Mouse (Mus musculus): ENCODE data around the gene Tmem131.

Gene Tmem131

GRCm38 (mm10) chr1:36886489-36886888, 57.0 kb downstream of the Tmem131 start:
- DNase-seq (ENCODE audit: low read depth, low spot score) = no peak

DNA sequence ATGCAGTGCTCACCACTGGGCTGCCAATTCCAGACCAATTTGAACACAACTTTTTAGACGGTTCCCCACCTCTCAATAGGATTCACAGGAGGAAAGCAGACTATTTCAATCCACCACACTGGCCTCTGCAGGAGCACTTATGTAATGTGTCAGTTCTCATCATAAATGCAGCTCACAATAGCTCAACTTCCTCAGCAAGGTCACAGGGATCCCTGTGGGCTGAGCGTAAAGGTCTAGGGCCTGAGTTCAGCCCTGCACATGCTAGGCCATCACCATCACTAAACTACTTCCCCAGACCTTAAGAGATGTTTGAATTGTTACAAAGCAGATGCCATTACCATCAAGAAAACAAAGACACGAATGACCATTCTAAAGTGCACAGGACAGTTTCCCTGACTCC, 58.9 kb downstream of the Tmem131 start:
- DNase-seq (ENCODE audit: low read depth, low spot score) = no peak

- no peak for DNase-seq (ENCODE audit: low read depth, low spot score)
These were observed 59.7 kb downstream of the Tmem131 start for GRCm38 (mm10) chr1:36883805-36884204.

GRCm38 (mm10) chr1:36879154-36879553, 64.3 kb downstream of the Tmem131 start:
- no peak for DNase-seq (ENCODE audit: low read depth, low spot score)

DNA sequence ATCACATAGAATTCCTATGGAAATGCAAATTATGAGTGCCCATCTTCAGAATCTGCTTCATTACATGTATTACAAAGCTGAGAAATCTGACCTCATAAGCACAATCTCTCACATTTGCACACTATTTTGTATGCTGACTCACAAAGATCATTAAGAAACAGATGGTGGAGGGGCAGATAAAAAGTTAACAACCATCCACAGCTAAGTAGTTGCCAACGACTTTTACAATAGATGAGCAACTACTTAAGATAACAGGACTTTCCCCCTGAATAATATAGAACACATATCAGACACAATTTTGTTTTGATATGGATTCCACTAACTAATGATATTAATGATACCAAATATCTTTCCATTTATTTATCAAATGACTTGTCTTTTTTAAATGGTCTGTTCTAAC, 66.3 kb downstream of the Tmem131 start:
- DNase-seq (ENCODE audit: low read depth, low spot score) = no peak

GRCm38 (mm10) chr1:36874874-36875561, 68.4 kb downstream of the Tmem131 start:
- DNase-seq (ENCODE audit: low read depth, low spot score) = no peak

DNA sequence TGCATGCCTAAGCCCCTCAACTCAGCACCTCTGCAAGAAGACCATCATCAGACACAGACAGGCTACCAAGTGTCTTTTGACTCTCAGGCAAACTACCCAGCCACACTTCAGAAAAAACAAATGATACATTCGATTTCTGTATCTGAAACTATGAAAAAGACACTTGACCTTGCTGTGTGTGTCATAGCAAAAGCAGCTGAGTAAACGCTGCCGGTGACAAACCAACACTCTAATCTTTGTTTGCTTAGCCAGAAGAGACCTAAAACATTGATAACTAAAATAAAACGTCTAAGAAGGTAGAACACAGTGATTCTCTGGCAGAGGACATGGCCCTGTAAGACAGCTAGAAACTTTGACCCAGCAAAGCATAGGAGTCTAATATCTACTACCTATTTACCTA, 72.2 kb downstream of the Tmem131 start:
- DNase-seq (ENCODE audit: low read depth, low spot score) = no peak

GRCm38 (mm10) chr1:36870518-36870917, 72.9 kb downstream of the Tmem131 start:
- DNase-seq (ENCODE audit: low read depth, low spot score) = no peak

DNA sequence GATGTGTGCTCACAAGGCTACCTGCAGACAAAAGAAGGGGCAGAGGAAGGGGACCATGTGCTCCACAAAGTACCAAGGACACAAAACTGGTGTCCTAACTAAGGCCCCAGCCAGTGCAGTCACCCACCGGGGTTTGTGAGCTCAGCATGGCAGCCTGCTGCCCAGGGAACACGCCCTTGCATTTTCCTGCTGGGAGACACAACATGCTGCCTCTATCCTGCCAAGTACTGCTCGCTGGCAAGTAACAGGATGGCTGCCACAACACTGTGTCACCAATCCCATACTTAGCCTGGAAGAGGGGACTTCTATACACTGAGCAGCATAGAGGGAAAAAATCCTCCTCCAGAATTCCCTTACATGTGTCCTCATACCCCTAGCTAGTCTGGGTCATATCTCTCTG, 78.7 kb downstream of the Tmem131 start:
- DNase-seq (ENCODE audit: low read depth, low spot score) = no peak

DNA sequence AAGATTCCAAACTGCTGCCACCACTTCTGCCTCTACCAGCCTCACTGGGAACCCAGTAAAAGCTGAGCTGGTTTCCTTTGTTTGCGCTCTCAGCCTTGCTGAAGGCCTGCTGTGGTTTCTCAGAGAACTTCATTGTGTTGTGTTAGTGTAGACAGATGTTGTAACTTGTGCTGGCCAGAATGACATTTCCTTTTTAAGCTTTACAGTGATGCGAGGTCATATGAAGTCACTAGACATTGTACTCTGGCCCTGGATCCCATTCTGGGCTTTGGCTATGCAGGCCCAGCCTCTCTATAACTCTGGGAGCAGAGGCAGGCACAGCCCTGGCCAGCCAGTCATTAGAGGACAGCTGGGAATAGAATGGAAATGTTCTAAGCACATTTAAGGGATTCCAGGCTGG, 81.7 kb downstream of the Tmem131 start:
- DNase-seq (ENCODE audit: low read depth, low spot score) = no peak

DNA sequence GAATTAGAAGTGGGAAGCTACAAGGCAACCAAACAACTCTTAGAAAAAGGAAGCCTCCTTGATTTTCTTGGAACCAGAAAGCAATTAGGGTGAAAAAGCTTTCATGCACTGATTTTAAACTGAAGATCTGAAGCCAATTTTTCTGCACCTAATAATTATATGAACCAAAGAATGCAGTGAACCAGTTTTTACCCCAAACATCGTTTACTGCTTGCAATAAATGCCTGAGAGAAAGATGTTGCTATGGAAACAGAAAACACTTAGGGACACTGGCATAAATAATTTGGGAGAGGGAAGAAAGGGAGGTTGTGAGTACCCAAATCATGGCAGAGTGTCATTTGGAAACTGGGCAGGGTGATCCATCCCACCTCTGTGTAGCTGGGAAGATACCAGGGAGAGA, 82.6 kb downstream of the Tmem131 start:
- no peak for DNase-seq (ENCODE audit: low read depth, low spot score)

DNA sequence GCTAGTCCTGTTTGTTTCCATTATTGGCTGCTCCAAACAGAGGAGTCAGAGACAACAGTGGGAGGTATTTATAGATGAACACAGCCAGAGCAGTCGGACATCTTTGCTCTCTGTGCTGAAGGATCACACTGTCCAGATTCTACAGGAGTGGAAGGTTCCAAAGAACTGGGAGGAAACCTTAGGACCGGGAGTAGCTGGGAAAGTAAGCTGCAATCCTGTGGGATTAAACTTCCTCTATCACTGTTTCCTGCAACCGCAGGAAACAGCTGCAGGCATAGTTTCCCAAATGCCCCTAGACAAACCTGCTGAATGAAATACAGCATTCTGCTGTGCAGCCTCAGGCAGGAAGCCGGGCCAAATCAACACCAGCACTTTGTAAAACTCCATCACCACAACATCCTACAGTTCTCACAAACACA, 83.0 kb downstream of the Tmem131 start:
- no peak for DNase-seq (ENCODE audit: low read depth, low spot score)

- DNase-seq (ENCODE audit: low read depth, low spot score) = no peak
These were observed 86.4 kb downstream of the Tmem131 start for GRCm38 (mm10) chr1:36857081-36857480.

GRCm38 (mm10) chr1:36854198-36854765, 89.2 kb downstream of the Tmem131 start:
- DNase-seq (ENCODE audit: low read depth, low spot score) = no peak

GRCm38 (mm10) chr1:36852085-36852484, 91.4 kb downstream of the Tmem131 start:
- DNase-seq (ENCODE audit: low read depth, low spot score) = no peak

DNA sequence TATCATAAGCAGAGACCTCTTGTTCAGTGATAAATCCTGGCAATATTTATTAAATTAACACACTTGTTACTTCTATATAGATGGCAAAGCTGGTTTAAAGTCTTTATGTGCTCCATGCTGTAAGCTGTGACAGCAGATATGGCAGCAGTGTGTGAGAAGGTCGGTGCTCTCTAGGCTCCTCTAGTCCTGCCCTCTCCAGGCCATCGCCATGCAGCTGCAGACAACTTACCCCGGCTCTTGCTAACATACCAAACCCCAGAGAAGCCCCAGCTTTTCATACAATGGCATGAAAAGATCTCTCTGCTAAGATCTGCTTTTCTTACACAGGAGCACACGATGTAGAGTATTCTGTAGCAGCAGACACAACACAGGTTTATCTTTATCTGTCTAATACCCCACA, 92.1 kb downstream of the Tmem131 start:
- no peak for DNase-seq (ENCODE audit: low read depth, low spot score)

GRCm38 (mm10) chr1:36848036-36848435, 95.4 kb downstream of the Tmem131 start:
- no peak for DNase-seq (ENCODE audit: low read depth, low spot score)

DNA sequence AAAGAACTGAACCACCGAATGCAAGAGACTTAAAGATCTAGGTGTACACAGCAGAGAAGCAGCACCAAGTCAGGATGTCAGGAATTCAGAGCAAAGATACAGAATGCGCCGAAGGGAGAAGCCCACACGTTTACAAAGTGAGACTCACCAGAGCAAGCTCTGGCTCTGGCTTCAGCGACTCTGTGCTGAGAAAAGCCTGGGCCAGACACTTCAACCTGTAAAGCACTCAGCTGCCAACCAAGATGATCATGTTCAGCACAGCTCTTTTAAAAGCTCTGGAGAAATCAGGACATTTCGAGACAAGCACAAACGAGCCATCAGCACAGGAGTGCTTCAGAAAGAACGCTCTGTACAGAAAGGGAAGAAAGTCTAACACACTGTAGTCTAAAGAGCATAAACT, 96.2 kb downstream of the Tmem131 start:
- no peak for DNase-seq (ENCODE audit: low read depth, low spot score)

GRCm38 (mm10) chr1:36845031-36845430, 98.4 kb downstream of the Tmem131 start:
- no peak for DNase-seq (ENCODE audit: low read depth, low spot score)

GRCm38 (mm10) chr1:36841806-36842205, 101.7 kb downstream of the Tmem131 start:
- no peak for DNase-seq (ENCODE audit: low read depth, low spot score)

GRCm38 (mm10) chr1:36840959-36841358, 102.5 kb downstream of the Tmem131 start:
- no peak for DNase-seq (ENCODE audit: low read depth, low spot score)

GRCm38 (mm10) chr1:36839858-36840257, 103.6 kb downstream of the Tmem131 start:
- DNase-seq (ENCODE audit: low read depth, low spot score) = no peak

GRCm38 (mm10) chr1:36836274-36836954, 107.1 kb downstream of the Tmem131 start:
- DNase-seq (ENCODE audit: low read depth, low spot score) = no peak

All from brain, embryonic 18.5 days (tissue).